Mouse (Mus musculus): ENCODE data around the gene Sh3gl1.

Gene Sh3gl1

GRCm38 (mm10) chr17:56005415-56006061, 30.9 kb downstream of the Sh3gl1 start, which contains the start of the genes Stap2 and Mpnd:
TSS of gene Stap2 (minus strand) at chr17:56005584.
TSS of gene Mpnd (plus strand) at chr17:56005711.
- in situ Hi-C loops (cut with MboI, MseI): loop anchor here (5.0 kb wide), 2 partner anchors 1387 to 1863 kb away; no protein-coding TSS in a partner anchor

- in situ Hi-C loops (cut with MboI, MseI): no loop called here
These were observed 33.4 kb downstream of the Sh3gl1 start for GRCm38 (mm10) chr17:56003000-56003399.

GRCm38 (mm10) chr17:55999794-56000499, 36.5 kb downstream of the Sh3gl1 start:
- in situ Hi-C loops (cut with MboI, MseI): no loop called here

GRCm38 (mm10) chr17:55996007-55996406, 40.4 kb downstream of the Sh3gl1 start:
- in situ Hi-C loops (cut with MboI, MseI): no loop called here

- in situ Hi-C loops (cut with MboI, MseI): no loop called here
These were observed 46.0 kb downstream of the Sh3gl1 start for GRCm38 (mm10) chr17:55990278-55990898.

GRCm38 (mm10) chr17:55986030-55986961, 50.1 kb downstream of the Sh3gl1 start, which contains the start of gene Fsd1:
TSS of gene Fsd1 (plus strand) at chr17:55986509.
- in situ Hi-C loops (cut with MboI, MseI): no loop called here

GRCm38 (mm10) chr17:55977301-55977700, 59.1 kb downstream of the Sh3gl1 start:
- in situ Hi-C loops (cut with MboI, MseI): no loop called here

- in situ Hi-C loops (cut with MboI, MseI): no loop called here
These were observed 60.1 kb downstream of the Sh3gl1 start for GRCm38 (mm10) chr17:55976255-55976862.

GRCm38 (mm10) chr17:55971453-55971852, 65.0 kb downstream of the Sh3gl1 start:
- in situ Hi-C loops (cut with MboI, MseI): loop anchor here (25.0 kb wide), 1 partner anchor 259 kb away; the partner anchor contains the start of gene Pot1b

GRCm38 (mm10) chr17:55969966-55970891, 66.2 kb downstream of the Sh3gl1 start, which contains the start of gene Shd:
TSS of gene Shd (plus strand) at chr17:55970467.
- in situ Hi-C loops (cut with MboI, MseI): loop anchor here (5.0 to 25.0 kb wide), 2 partner anchors 47 to 258 kb away; partner anchors contain the start of gene Pot1b

GRCm38 (mm10) chr17:55969560-55969959, 66.9 kb downstream of the Sh3gl1 start:
- in situ Hi-C loops (cut with MboI, MseI): loop anchor here (5.0 to 25.0 kb wide), 2 partner anchors 48 to 257 kb away; partner anchors contain the start of gene Pot1b

GRCm38 (mm10) chr17:55968210-55968609, 68.2 kb downstream of the Sh3gl1 start:
- in situ Hi-C loops (cut with MboI, MseI): loop anchor here (5.0 to 25.0 kb wide), 2 partner anchors 49 to 256 kb away; partner anchors contain the start of gene Pot1b

- in situ Hi-C loops (cut with MboI, MseI): loop anchor here (5.0 to 25.0 kb wide), 2 partner anchors 50 to 255 kb away; partner anchors contain the start of gene Pot1b
These were observed 69.2 kb downstream of the Sh3gl1 start for GRCm38 (mm10) chr17:55967186-55967585.
